Mouse (Mus musculus) thymus, postnatal 10 days (tissue): Measurements from ENCODE around the gene Prr5l.
"Not testable (repeated sequence)": the region's sequence is repeated elsewhere in the genome, so short reads cannot be mapped to it uniquely, and the experiment has no call there.

Experiments
- DNase-seq, 2 experiments: peaks; one replicate each; pipeline ENCODE4 v3.0.0; 2021; ENCODE audit warnings: low spot score in 2 of 2

Gene Prr5l

DNA sequence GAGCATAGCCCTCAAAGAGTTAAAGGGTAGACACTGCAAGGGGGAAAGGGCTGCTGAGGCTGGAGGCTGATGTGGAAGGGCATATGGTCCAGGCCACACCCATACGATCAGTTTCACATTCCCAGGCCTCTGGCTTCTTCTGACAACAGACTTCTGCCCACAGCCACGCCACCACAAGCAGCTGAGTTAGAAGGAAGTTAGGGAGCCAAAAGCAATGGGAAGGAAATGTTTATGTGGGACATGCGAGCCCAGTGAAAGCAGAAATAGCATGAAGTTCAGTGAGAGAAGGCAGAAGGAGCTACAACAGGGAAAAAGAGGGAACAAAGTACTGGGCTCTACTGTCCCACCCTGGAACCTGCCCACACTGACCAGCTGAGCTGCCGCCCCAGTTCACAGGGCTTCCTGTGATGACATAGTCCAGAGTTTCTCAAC is 119.9 kb downstream of the Prr5l start:
- DNase-seq, result no peak

DNA sequence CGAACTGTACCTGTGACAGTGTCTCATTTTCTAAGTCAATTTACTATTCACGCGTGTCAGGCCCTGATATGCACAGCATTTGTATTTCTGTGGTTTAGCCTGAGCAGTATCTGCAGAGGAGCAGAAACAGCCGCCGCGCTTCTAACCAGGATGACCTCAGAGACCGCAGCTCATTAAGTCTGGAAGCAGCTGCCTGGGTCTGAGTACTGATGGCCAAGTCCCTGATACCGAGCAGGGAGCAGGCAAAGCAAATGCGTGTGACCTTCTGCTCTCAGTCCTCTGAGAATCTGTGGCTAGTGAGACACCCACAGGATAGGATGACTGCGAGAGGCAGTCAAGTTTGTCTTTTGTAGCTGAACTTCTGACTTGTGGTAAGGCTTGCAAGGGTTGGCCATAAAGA is 120.4 kb downstream of the Prr5l start:
- no peak for DNase-seq

- no peak for DNase-seq
Measured at GRCm38 (mm10) chr2:101761898-101762297, 120.9 kb downstream of the Prr5l start.

DNA sequence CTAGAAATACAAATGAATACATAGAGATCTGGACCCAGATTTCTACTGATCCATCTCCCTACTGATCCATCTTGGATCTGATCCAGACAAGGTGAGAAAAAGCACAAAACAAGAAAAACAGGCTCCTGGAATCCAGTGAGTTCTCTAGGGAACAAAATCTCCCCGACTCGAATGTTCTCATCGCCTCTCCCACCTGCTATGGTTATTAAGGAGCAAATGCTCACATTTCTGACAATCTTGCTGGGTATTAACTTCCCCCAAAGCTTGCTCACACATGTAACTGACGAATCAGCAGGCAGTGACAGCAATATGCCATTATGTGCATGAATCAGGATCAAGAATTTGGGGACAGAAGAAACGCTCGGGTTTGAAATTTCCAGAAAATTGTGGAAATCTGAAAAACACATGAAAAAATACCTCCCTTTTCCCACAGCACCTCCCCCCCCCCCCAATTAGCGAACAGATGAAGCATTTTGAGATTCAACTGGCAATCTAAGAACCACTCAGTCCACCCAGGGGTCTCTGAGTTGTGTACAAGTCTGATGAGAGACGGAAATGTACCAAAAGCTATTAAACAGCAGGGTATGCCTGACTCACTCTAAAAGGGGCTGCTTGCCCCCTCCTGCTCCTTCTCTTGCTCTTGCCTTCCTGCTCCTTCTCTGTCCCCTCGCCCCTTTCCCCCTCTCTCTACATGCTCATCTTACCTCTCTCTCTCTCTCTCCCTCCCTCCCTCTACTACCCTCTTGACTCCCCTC is 123.1 kb downstream of the Prr5l start:
- no peak for DNase-seq

DNA sequence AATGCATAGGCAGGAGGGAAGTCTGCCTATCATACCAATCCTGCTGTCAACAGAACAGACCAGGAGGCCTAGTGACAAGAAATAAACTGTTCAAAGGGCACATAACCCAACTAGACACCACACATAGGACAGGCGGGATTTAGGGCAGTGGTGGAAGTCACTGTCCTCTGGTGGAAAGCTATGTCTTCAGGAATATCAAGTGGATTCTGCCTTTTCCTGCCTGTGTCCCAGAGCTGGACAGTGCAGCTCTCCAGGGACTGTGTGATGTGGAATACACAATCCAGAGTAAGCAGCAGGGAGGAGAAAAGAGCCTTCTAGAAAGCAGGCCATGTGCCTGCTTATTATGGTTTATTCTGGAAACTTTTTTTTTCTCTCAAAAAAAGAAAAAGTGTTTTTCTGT is 125.0 kb downstream of the Prr5l start:
- DNase-seq, result no peak

DNA sequence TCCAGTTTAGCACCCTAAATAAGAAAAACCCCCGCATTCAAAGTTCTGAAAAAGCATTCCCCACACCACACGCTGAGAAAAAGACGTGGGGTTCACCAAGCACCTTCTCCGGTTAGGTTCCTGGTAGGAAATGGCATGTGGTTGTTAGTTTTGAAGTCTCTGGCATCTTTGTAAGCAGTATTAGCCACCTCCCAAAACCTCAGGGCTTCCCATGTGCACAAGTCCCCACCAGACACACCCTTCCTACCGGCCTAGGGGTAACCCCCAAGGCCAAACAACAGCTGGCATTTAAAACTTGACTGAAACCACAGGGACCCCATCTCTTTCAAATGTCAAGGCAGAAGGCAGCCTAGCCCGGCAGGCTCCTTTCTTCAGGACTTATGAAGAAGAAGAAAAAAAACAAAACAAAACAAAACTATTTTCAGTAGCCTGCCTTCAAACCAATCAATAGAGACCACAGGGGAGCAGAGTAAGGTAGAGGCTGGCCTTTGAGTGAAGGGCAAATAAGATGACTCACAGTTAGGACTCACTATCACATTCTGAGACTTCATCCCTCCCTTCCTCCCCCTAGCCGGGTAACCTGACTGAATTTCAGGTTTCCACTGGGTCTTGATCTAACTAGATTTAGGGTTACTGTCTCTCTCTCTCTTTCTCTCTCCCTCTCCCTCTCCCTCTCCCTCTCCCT is 126.6 kb downstream of the Prr5l start:
- DNase-seq, result peak; percentile 20 to 31

- DNase-seq, result peak in 1 of 2 experiments; percentile 12
Measured at GRCm38 (mm10) chr2:101754939-101755555, 127.8 kb downstream of the Prr5l start.

- DNase-seq, result no peak
Measured at GRCm38 (mm10) chr2:101754428-101754827, 128.4 kb downstream of the Prr5l start.

DNA sequence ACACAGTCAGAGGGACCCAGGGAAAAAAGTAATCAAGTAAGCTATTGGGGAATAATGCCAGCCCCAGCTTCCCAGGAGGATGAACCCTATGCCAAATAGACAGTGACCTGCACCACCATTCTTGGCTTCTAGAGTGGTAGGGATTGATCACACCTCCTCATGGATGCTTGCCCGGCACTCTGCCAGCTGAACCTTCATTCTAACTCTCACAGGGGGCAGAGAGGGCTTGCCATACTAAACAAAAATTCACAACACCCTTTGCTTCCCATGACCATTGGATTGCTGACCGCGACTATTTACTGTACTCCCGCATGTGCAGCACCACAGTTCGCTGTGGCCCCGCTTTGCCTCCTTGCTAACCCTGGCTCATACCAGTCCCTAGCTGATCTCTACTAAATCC is 129.8 kb downstream of the Prr5l start:
- DNase-seq, result no peak

DNA sequence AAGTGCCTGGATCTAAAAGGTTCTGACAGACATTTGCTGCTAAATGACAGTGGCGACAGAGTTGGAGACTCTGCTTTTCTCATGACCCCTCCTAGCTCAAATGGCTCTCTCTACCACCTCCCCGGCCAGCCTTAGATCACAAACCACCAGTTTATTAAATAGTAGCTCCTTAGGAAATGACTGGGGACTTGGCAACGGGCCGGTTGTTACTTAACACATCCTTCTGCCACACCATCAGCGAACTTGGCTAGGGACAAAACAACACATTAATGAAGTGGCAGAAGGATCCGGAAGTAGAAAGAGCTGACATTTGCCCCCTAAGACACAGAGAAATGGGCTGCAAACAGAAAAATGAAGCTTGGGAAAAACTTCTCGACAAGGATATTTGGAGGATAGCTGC is 130.4 kb downstream of the Prr5l start:
- DNase-seq, result no peak

- no peak for DNase-seq
Measured at GRCm38 (mm10) chr2:101751236-101751922, 131.4 kb downstream of the Prr5l start.

DNA sequence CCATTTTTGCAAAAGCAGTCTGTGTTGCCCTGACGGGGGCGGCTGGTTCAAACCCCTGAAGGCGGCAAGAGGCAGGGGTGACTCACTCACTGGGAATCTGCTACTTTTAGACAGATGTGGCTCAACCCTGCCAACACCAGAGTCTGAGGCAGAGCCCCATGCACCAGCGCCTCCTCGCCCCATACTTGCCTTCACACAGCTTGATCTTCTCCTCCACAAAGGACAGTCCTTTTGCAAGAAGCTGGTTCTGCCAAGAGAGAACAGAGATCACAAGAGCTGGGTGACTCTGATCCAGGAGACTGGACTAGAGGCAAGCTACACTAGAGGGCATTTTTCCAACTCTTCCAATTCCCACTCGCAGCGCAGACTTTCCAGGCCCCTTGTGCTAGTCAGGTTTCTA is 136.3 kb downstream of the Prr5l start:
- no peak for DNase-seq

DNA sequence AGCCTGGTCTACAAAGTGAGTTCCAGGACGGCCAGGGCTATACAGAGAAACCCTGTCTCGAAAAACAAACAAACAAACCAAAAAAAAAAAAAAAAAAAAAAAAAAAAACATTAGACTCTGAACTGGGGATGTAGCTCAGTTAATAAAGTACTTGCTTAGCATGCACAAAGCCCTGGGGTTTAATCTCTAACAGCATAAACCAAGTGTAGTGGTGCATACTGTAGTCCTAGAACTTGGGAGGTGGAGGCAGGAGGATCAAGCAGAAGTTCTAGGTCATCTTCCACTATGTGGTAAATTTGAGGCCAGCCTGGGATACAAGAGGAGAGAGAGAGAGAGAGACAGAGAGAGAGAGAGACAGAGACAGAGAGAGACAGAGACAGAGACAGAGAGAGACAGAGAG is 137.2 kb downstream of the Prr5l start:
- DNase-seq, result not testable (repeated sequence)

DNA sequence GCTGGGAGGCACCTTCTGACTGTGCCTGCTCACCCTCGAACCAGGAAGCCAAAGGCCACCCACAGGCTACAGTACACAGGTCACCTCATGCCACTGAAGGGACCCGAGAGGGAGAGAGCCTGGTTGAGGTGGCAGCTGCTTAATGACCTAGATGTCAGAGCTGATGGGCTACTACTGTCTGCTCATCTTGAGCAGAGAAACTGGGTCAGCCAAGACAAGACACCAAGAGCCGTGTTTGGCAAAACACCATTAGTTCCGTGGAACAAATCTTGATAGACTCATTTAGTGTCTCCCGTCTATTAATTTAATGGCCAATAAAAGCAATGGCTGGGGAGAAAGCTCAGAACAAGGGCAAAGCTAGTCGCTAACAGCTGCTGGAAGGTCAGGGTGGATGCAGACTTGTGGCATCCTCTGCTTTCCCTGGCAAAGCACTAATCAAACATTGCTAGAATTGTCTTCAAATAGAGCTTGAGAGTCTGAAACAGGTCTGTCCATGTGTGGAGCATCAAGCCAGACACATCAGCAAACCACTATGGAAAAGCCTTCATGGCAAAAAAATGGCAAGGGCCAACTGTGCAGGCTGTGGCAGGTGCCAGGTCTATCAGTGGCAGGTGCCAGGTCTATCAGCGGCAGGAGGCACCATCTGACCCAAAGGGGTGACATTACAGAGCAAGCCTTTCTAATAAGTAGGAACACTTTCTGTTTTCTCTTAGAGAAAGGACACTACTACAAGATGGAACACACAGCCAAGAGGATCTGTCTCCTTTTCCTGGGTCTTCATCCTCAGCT is 140.6 kb downstream of the Prr5l start:
- DNase-seq, result no peak

- no peak for DNase-seq
Measured at GRCm38 (mm10) chr2:101741653-101742052, 141.2 kb downstream of the Prr5l start.

GRCm38 (mm10) chr2:101739914-101740313 is 142.9 kb downstream of the Prr5l start:
- no peak for DNase-seq

DNA sequence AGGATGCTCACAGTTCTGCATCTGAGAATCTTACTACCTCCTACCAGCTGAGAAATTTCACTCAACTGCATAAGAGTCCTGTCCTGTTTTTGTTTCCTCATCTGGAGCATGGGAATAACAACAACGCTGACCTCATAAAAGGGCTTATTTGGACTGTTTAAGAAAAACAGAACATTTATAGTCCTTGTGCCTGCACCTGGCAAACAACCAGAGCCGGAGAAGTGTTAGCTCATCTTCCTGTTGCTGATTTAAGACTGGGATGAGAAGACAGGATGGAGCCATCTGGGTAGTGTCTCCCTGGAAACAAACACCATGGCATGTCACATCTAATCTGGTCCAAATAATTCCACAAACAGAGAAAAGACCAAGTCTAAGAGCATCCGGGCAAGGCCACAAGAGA is 149.3 kb downstream of the Prr5l start:
- no peak for DNase-seq

- DNase-seq, result no peak
Measured at GRCm38 (mm10) chr2:101732777-101733210, 150.0 kb downstream of the Prr5l start.

DNA sequence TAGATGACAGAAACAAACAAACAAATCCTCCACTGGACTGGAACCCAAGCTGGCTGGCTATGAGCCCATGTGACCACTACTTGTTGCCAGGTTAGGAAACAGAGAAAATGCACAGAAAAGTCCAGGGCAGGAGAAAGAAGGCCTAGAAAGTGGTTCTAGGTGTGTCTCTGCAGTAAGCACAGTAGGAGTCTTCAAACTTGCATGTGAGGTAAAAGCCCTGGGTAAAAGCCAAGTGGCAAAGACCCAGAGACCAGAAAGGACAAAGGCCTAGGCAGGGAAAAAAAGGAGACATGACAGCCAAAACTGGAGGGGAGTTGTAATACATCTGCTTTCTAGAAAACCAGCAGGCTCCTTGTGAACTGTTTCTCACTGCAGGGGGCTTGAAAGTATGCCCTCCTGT is 151.9 kb downstream of the Prr5l start:
- DNase-seq, result no peak

GRCm38 (mm10) chr2:101729472-101729871 is 153.4 kb downstream of the Prr5l start:
- no peak for DNase-seq

DNA sequence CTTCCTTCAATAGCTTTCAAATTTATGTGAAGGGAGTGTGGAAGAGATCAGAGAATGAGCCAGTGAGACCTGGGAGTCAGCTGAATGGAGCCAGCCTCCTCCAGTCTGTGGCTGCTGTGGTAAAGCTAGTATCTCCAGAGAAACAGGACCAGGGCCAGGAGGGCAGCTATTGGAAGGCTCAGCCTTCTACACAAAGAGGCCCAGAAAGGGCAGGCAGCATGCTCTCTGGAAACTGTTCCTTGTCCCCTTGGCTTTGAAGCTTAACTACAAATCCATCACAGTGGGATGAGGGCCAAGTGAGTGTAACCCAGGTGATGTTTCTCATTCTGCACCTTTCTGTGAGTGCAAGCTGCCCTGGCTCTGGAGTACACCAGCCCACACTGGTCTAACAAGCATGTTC is 155.0 kb downstream of the Prr5l start:
- no peak for DNase-seq
